Mouse (Mus musculus) spleen, adult 2 months (tissue): ENCODE data around the gene Lzts3.

Experiments
- CTCF ChIP-seq: fragments of 200-500 bp; IDR thresholded peaks from 2 replicates; pipeline ENCODE4 v1.5.1; 2011; ENCODE audit warnings: mild to moderate bottlenecking, inconsistent platforms; ENCODE audit not compliant: insufficient read depth, insufficient read length, insufficient replicate concordance; ENCODE audit errors: extremely low read depth
- POLR2A ChIP-seq: fragments of 200-500 bp; IDR thresholded peaks from 2 replicates; pipeline ENCODE4 v1.6.1; 2011; ENCODE audit warnings: low read depth, low read length, inconsistent platforms

DNA sequence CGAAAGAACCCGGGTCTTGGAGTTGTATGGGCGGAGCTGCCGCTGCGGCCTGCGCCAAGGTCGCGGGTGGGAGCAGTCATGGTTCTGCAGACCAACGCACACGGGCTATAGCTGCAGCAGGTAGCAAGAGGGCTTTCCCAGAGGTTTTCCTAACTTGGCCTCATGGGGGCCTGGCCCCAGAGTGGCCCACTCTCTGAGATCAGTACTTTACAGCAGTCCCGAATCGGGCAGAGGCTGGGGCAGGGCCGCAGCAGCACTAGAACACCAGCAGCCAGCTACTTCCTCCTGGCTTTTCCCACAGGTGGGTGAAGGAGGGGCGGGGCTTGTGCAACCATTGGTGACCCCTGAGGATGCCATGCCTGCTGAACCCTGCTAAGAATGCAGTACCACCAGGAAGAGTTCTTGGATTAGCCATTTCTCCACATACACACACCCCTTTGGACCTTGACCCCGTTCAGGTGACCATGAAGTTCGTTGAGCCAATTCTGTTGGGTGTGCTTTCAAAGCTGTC lies 4.4 kb downstream of the Lzts3 start:
- no peak for TF ChIP-seq CTCF
- TF ChIP-seq POLR2A = no peak
